Mouse (Mus musculus): ENCODE measurements around the gene Sema6d. TPM values are rescaled to one million over a fixed set of nuclear protein-coding genes. Genes with fewer than 3 reads are reported as not detected.

Sema6d gene
- total and polyA plus RNA-seq, 3 experiments, result 0.05 TPM; not detected in 2

GRCm38 (mm10) chr2:124490010-124490801, 400.4 kb downstream of the Sema6d start:
- TF ChIP-seq POLR2AphosphoS5 (IDR thresholded peaks at IDR 0.05; ENCODE audit: insufficient replicate concordance, low read depth, low read length) (no peak), GATA1 (IDR thresholded peaks at IDR 0.05; ENCODE audit: borderline replicate concordance, low read length) (no peak), GATA2 (IDR thresholded peaks at IDR 0.05; ENCODE audit: borderline replicate concordance, low read depth, low read length) (no peak), TAL1 (conservative IDR thresholded peaks at IDR 0.05; ENCODE audit: low read depth, low read length) (no peak), CTCF (IDR thresholded peaks at IDR 0.05; ENCODE audit: low read depth, low read length) (no peak)
- peaks cover 22% of the 10 kb centered on the region for H3K9me3 ChIP-seq (replicated peaks)

GRCm38 (mm10) chr2:124495751-124496150, 406.0 kb downstream of the Sema6d start:
- DNase-seq (ENCODE audit: low spot score) (no peak), ATAC-seq (ENCODE audit: extremely low read depth, insufficient number of reproducible peaks, low FRiP score, poor library complexity, severe bottlenecking) (no peak)
- no peaks in the 10 kb centered on the region for H3K27me3 ChIP-seq (ENCODE audit: insufficient read depth, low read length)
- H3K36me3 ChIP-seq (replicated peaks), result no peaks in the 10 kb centered on the region
- peaks cover 19% of the 10 kb centered on the region for H3K9me3 ChIP-seq (replicated peaks)
- no peaks in the 10 kb centered on the region for H3K4me1 ChIP-seq (ENCODE audit: insufficient read depth, low read depth, low read length)
- TF ChIP-seq POLR2AphosphoS5 (IDR thresholded peaks at IDR 0.05; ENCODE audit: insufficient replicate concordance, low read depth, low read length) (no peak), GATA2 (IDR thresholded peaks at IDR 0.05; ENCODE audit: borderline replicate concordance, low read depth, low read length) (no peak), CTCF (IDR thresholded peaks at IDR 0.05; ENCODE audit: low read depth, low read length) (no peak), GATA1 (IDR thresholded peaks at IDR 0.05; ENCODE audit: borderline replicate concordance, low read length) (no peak), TAL1 (conservative IDR thresholded peaks at IDR 0.05; ENCODE audit: low read depth, low read length) (no peak)
- no peak overlapping the region for H3K4me3 ChIP-seq (ENCODE audit: low read depth, low read length)

More at GRCm38 (mm10) chr2:124490010-124490801, 400.4 kb downstream of the Sema6d start:
- no peaks in the 10 kb centered on the region for H3K36me3 ChIP-seq (replicated peaks)
- DNase-seq (ENCODE audit: low spot score), result no peak
- no peak overlapping the region for H3K4me3 ChIP-seq (ENCODE audit: low read depth, low read length)
- H3K4me1 ChIP-seq (ENCODE audit: insufficient read depth, low read depth, low read length), result no peaks in the 10 kb centered on the region
- ATAC-seq (ENCODE audit: extremely low read depth, insufficient number of reproducible peaks, low FRiP score, poor library complexity, severe bottlenecking), result no peak
- H3K27me3 ChIP-seq (ENCODE audit: insufficient read depth, low read length), result no peaks in the 10 kb centered on the region

GRCm38 (mm10) chr2:124499670-124500069, 409.9 kb downstream of the Sema6d start:
- DNase-seq (ENCODE audit: low spot score), result no peak
- no peak overlapping the region for H3K4me3 ChIP-seq (ENCODE audit: low read depth, low read length)
- H3K27me3 ChIP-seq (ENCODE audit: insufficient read depth, low read length), result no peaks in the 10 kb centered on the region
- TF ChIP-seq POLR2AphosphoS5 (IDR thresholded peaks at IDR 0.05; ENCODE audit: insufficient replicate concordance, low read depth, low read length) (no peak), GATA2 (IDR thresholded peaks at IDR 0.05; ENCODE audit: borderline replicate concordance, low read depth, low read length) (no peak), CTCF (IDR thresholded peaks at IDR 0.05; ENCODE audit: low read depth, low read length) (no peak), GATA1 (IDR thresholded peaks at IDR 0.05; ENCODE audit: borderline replicate concordance, low read length) (no peak), TAL1 (conservative IDR thresholded peaks at IDR 0.05; ENCODE audit: low read depth, low read length) (no peak)
- no peaks in the 10 kb centered on the region for H3K36me3 ChIP-seq (replicated peaks)
- ATAC-seq (ENCODE audit: extremely low read depth, insufficient number of reproducible peaks, low FRiP score, poor library complexity, severe bottlenecking), result no peak
- H3K9me3 ChIP-seq (replicated peaks), result peaks cover 21% of the 10 kb centered on the region
- no peaks in the 10 kb centered on the region for H3K4me1 ChIP-seq (ENCODE audit: insufficient read depth, low read depth, low read length)

GRCm38 (mm10) chr2:124505784-124506489, 416.2 kb downstream of the Sema6d start:
- ATAC-seq (ENCODE audit: extremely low read depth, insufficient number of reproducible peaks, low FRiP score, poor library complexity, severe bottlenecking) (no peak), DNase-seq (ENCODE audit: low spot score) (no peak)
- Histone ChIP-seq H3K4me1 (ENCODE audit: insufficient read depth, low read depth, low read length) (no peaks in the 10 kb centered on the region), H3K36me3 (replicated peaks) (no peaks in the 10 kb centered on the region), H3K27me3 (ENCODE audit: insufficient read depth, low read length) (no peaks in the 10 kb centered on the region), H3K4me3 (ENCODE audit: low read depth, low read length) (no peak overlapping the region), H3K9me3 (replicated peaks) (peaks cover 22% of the 10 kb centered on the region)
- TF ChIP-seq CTCF (IDR thresholded peaks at IDR 0.05; ENCODE audit: low read depth, low read length) (no peak), POLR2AphosphoS5 (IDR thresholded peaks at IDR 0.05; ENCODE audit: insufficient replicate concordance, low read depth, low read length) (no peak), GATA1 (IDR thresholded peaks at IDR 0.05; ENCODE audit: borderline replicate concordance, low read length) (no peak), GATA2 (IDR thresholded peaks at IDR 0.05; ENCODE audit: borderline replicate concordance, low read depth, low read length) (no peak)

- Histone ChIP-seq H3K4me1 (ENCODE audit: insufficient read depth, low read depth, low read length) (no peaks in the 10 kb centered on the region), H3K36me3 (replicated peaks) (no peaks in the 10 kb centered on the region), H3K4me3 (ENCODE audit: low read depth, low read length) (no peak overlapping the region), H3K27me3 (ENCODE audit: insufficient read depth, low read length) (no peaks in the 10 kb centered on the region), H3K9me3 (replicated peaks) (peaks cover 30% of the 10 kb centered on the region)
- TF ChIP-seq GATA1 (IDR thresholded peaks at IDR 0.05; ENCODE audit: borderline replicate concordance, low read length) (no peak), CTCF (IDR thresholded peaks at IDR 0.05; ENCODE audit: low read depth, low read length) (no peak), GATA2 (IDR thresholded peaks at IDR 0.05; ENCODE audit: borderline replicate concordance, low read depth, low read length) (no peak), POLR2AphosphoS5 (IDR thresholded peaks at IDR 0.05; ENCODE audit: insufficient replicate concordance, low read depth, low read length) (no peak), TAL1 (conservative IDR thresholded peaks at IDR 0.05; ENCODE audit: low read depth, low read length) (no peak)
- ATAC-seq (ENCODE audit: extremely low read depth, insufficient number of reproducible peaks, low FRiP score, poor library complexity, severe bottlenecking), result no peak; the same call in 1 of the 2 replicates
- DNase-seq (ENCODE audit: low spot score), result no peak
These were observed 418.0 kb downstream of the Sema6d start for GRCm38 (mm10) chr2:124507804-124508203.

- Histone ChIP-seq H3K9me3 (replicated peaks) (peaks cover 31% of the 10 kb centered on the region), H3K4me1 (ENCODE audit: insufficient read depth, low read depth, low read length) (no peaks in the 10 kb centered on the region), H3K36me3 (replicated peaks) (no peaks in the 10 kb centered on the region), H3K4me3 (ENCODE audit: low read depth, low read length) (no peak overlapping the region), H3K27me3 (ENCODE audit: insufficient read depth, low read length) (no peaks in the 10 kb centered on the region)
- no peak for ATAC-seq (ENCODE audit: extremely low read depth, insufficient number of reproducible peaks, low FRiP score, poor library complexity, severe bottlenecking)
- no peak for DNase-seq (ENCODE audit: low spot score)
- TF ChIP-seq GATA1 (IDR thresholded peaks at IDR 0.05; ENCODE audit: borderline replicate concordance, low read length) (no peak), POLR2AphosphoS5 (IDR thresholded peaks at IDR 0.05; ENCODE audit: insufficient replicate concordance, low read depth, low read length) (no peak), TAL1 (conservative IDR thresholded peaks at IDR 0.05; ENCODE audit: low read depth, low read length) (no peak), CTCF (IDR thresholded peaks at IDR 0.05; ENCODE audit: low read depth, low read length) (no peak), GATA2 (IDR thresholded peaks at IDR 0.05; ENCODE audit: borderline replicate concordance, low read depth, low read length) (no peak)
These were observed 419.7 kb downstream of the Sema6d start for GRCm38 (mm10) chr2:124509479-124509878.
